Mouse (Mus musculus) ES-E14 (cell line): ENCODE measurements around the gene Aim2.

Experiments
- CHD2 ChIP-seq: IDR thresholded peaks from 2 replicates; pipeline ENCODE4 v1.6.1; 2014; ENCODE audit warnings: mild to moderate bottlenecking, low read depth, low read length, inconsistent platforms
- HCFC1 ChIP-seq: IDR thresholded peaks from 2 replicates; pipeline ENCODE4 v1.6.1; 2012; ENCODE audit warnings: low read length, inconsistent platforms, borderline replicate concordance; ENCODE audit not compliant: insufficient read depth
- MAFK ChIP-seq: IDR thresholded peaks from 2 replicates; pipeline ENCODE4 v1.6.1; 2014; ENCODE audit warnings: mild to moderate bottlenecking, low read depth, low read length, inconsistent platforms; ENCODE audit not compliant: insufficient read depth
- ZC3H11A ChIP-seq: IDR thresholded peaks from 2 replicates; pipeline ENCODE4 v1.6.1; 2012; ENCODE audit warnings: low read depth, mild to moderate bottlenecking, inconsistent platforms, low read length, borderline replicate concordance
- ZNF384 ChIP-seq: IDR thresholded peaks from 2 replicates; pipeline ENCODE4 v1.6.1; 2012; ENCODE audit warnings: low read depth, low read length, inconsistent platforms

- TF ChIP-seq ZNF384 (no peak), HCFC1 (no peak), MAFK (no peak), ZC3H11A (no peak), CHD2 (no peak)
Measured at GRCm38 (mm10) chr1:173369611-173370010, 18.9 kb downstream of the Aim2 start.
